Mouse (Mus musculus) heart, postnatal 10 days (tissue): ENCODE results near the gene Enc1. TPM values are rescaled to one million over a fixed set of nuclear protein-coding genes. Genes with fewer than 3 reads are reported as not detected.
A peak's percentile ranks its signal among the peaks of the same experiment; 100 is the strongest.

Source experiments
- DNase-seq, 2 experiments: peaks; one replicate each; pipeline ENCODE4 v3.0.0; 2021
- intact Hi-C: fragments of 180-260 bp; cut with DNase I; formaldehyde crosslinking; loops from one replicate; pipeline ENCODE4 v1.15.1; 2025
- total RNA-seq, 2 experiments: library from RNA; stranded (reverse); gene quantifications; 2 replicates each; pipeline ENCODE4 v1.2.3; 2021

Gene Enc1
- total RNA-seq = 10 to 100 TPM; 11.8 to 16.2 TPM

DNA sequence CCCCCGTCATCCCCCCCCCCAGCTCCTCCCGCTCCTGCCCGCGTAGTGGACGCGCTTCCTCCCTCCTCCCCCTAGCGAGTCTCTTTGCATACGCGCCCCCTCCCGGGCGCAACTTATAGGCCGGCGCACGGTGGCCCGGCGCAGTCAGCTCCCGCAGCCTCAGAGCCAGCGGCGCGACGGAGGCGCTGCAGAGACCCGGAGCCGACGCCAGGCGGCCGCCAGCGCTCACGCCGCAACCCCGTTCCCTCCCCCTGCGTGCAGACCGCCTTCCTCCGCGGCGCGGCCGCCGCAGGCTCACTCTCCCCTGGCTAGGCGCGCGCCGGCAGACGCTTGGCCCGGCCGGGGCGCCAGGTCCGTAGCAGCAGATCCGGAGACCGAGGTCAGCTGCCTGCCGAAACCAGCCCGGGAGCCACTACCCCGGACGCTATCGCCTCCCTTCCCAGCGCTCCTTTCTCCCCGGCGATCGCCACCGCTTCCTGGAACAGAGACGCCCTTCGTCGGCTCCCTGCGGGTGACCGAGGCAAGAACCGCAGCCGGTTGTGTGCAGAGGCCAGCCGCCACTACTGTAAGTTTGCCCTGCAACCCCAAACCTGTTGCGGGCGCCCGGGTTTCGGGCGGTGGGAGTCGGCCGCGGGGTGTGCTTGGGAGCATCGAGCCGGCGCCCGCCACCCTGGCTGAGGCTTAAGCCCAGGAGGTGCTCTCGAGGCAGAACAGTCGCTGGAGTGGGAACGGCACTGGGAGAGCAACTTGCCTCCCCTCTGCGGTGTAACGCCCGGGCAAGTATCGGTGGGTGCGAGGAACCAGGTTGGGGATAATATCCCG lies at the start of gene Enc1:
TSS of gene Enc1 (plus strand) at position 141 of the 822 bp plus-strand sequence.
- intact Hi-C loops = loop anchor here (2.0 to 5.0 kb wide), 6 partner anchors 54 to 616 kb away; no protein-coding TSS in a partner anchor
- DNase-seq = peak; percentile 91 to 95

DNA sequence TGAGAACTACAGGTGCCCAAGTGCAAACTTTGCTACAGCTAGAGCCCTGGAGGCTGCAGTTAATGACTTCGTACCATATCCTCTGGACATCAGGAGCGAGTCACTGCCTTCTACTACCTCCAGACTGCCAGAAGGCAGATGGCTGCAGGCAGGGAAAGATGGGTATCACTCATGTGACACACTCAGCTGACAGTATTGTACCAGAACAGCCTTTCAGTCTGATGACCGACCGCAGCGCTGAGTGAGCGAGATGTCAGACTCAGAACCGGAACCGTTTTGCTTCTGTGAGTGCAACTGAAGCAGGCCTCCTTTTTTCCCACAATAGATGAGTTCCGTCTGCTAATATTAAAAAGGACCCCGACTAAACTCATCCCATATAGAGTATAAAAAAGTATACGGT lies 48.3 kb upstream of the Enc1 start:
- intact Hi-C loops = no loop called here
- no peak for DNase-seq

DNA sequence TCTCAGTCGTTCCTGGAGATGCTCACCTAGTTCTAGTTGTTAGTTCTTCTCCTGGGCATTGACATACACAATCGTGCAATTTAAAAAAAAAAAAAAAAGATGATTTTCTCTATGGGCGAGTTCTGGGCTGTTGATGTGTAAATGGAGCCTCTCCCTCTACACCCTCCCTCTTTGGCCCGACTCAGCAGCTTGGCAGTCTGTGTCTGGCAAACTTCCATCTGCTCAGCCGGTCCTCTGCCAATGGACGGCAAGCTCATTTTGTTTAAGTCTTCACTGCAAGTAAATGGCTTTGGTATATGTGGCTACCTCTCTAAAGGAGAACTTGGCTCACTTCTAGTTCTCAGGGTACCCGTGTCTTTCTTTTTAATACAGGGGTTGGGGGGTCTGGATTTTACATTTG lies 47.5 kb upstream of the Enc1 start:
- intact Hi-C loops = no loop called here
- DNase-seq = peak; percentile 86 to 87

DNA sequence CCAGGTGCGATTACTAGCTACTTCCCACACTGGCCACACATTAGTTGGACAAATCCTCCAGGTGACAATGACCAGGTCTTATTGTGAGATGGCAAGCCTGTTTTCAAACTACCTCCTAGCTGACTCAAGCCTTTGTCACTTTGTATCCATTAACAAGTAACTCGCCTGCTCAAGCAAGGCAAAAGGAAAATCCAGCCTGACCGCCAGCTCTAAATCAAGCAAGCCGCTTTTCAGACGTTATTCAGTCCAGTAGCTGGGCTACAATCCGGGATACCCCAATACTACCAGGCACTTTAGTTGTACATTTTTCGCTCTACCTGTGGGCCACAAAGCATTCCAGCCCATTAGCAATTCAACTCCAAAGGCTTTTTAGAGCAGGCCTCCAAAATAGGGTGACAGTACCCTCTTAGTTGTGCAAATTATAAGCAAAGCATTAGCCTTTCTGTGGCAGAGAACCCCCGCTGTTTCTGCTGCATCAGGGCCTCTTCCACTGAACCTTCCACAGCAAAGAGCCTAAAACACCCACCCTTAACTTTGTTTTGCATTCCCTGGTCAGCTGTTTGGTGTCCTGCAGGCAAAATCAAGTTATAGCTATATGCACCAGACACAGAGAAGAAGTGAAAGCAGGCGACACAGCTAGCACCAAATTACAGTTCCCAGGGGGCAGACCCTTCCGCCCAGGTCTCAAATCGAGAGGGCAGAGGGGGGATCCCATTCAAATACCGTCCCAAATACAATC lies 44.5 kb upstream of the Enc1 start:
- intact Hi-C loops = no loop called here
- no peak for DNase-seq

DNA sequence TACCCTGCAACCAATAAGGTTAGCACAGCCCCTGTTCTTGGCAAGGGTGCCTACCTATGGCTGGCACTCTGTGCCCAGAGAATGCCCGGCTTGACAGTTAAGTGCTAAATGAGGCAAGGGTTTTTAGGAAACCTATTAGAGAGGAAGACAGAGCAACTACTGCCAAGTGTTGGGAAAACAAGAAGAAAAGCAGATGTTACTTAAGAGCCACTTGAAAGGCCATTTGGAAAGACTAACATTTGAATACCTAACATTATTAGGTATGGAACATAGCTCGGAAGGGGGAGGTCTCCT lies 44.0 kb upstream of the Enc1 start:
- intact Hi-C loops = no loop called here
- DNase-seq = no peak

DNA sequence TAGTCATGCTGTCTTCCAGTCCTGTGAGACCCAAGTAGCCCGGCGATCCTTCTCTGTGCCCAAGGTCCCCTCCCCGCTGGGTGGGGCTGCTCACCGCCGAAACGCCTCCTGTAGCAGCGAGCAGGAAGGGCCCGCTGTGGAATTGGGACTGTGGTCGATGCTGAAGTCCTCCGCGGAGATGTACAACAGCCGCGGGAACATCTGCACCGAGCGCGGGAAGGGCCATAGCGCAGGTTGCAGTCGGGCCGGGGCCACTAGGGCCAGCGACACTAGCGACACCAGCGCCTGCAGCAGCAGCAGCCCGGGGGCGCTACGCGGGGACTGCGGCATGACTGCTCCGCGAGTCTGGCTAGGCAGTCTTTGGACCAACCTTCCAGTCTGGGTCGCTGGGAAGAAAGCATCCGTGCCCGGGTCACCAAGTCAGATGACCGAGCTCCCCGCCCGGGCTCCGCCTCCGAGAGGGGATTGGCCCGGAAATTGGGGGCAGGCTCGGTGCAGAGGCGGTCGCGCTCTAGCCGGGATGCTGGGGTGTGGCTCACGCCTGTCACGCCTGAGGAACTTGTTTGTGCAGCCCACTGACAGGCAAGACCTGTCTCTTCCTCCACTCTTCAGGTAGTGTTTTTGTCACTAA lies 42.9 kb upstream of the Enc1 start, which contains the start of gene Hexb:
TSS of gene Hexb (minus strand) at position 426 of the 631 bp plus-strand sequence.
- intact Hi-C loops = no loop called here
- peak; percentile 95 to 96 for DNase-seq

DNA sequence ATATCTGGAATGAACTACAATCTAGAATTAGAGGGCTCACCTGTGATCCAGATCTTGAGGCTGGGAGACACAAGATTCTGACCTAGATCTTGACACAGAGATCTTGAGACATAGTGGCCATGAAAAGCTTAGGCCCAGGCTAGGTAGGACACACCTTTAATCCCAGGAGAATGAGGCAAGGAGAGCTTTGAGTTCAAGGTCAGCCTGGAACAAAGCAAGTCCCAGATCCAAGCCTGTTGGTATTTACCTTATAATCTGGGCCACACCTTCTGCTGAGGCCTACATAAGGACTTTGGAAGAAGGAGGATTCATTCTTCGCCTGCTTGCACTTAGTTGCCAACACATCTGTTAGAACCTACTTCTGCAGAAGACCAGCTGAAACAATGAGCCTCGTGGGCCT lies 41.8 kb upstream of the Enc1 start:
- intact Hi-C loops = no loop called here
- no peak for DNase-seq

DNA sequence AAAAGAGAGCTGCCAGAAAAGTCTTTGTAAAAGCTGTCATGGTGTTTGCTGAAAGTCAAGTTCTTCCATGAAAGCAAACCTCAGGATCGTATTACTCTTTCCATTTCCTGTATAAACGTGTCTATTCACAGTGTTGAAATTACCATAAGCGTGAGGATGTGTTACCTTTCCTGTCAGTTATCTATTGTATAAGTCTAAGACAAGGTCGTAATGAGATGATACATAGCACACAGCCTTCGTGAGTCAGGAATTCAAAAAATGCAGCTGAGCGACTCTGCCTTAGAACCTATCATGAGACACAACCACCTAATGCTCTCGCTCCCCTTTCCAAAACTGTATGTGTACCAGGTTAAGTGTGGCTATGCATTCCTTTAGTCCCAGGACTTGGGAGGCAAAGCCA lies 39.8 kb upstream of the Enc1 start:
- intact Hi-C loops = no loop called here
- DNase-seq = no peak

DNA sequence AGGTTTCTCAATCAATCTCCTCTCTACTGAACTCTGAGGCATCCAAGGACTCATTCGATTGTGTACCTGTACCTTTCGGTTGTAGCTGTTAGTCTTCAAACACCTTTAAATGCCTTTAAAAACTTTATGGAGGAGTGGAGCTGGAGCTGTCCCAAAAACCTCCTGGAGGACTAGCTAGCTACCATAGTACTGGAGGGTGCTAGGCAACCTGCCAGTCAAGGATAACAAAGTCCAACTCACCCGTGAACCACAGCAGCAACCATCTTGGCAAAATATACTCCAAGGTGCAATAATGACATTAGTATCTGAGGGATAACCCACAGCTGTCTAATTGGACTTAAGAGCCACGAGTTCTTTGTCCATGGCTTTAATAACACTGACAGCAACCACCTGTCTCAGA lies 39.0 kb upstream of the Enc1 start:
- intact Hi-C loops = no loop called here
- DNase-seq = no peak

DNA sequence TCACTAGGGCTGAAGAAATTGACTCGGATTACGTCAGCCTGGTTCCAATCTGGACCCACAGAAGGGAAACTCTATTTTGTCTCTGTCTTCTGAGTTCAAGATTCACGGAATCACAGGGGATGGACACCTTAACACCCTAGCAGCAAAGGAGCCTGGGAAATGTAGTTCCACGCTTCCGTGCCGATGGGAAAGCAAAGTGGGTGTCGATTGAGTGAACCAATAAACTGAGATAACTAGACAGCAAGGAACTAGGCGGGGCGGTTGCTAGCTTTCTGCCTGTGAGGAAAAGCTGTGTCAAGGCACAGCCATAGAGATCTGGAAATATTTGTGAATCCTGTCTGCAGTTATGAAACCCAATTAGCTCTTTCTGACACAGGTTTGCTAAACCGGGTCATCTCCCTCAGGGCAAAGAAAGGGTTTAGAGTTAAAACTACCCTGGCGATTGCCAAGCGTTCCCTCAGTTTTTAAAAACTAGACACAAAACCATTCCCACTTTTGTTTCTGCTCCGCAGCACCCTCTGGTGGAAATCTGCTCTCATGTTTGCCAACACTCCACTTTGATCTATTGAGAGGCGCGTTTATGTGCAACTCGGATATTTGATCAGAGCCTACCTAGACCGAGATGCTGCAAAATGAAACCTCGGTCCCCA lies 35.7 kb upstream of the Enc1 start:
- DNase-seq = peak; percentile 89 to 94
- intact Hi-C loops = no loop called here

DNA sequence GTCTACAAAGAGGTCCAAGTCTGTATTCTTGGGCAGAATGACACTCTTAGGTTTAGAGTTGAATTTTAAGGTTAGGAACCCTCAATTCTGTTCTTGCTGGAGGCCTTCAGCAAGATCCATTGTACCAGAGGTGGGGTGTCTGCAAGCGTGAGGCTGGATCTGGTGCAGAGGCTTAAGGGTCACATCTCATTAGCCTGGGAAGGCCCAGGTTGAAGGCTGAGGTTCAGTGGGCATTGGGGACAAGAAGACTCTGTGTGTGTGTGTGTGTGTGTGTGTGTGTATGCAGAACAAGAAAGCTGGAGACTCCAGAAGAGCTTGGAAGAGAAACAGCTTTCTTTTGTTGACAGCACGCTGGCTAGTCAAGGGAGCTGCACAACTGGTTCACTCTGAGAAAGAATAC lies 34.9 kb upstream of the Enc1 start:
- intact Hi-C loops = no loop called here
- no peak for DNase-seq

DNA sequence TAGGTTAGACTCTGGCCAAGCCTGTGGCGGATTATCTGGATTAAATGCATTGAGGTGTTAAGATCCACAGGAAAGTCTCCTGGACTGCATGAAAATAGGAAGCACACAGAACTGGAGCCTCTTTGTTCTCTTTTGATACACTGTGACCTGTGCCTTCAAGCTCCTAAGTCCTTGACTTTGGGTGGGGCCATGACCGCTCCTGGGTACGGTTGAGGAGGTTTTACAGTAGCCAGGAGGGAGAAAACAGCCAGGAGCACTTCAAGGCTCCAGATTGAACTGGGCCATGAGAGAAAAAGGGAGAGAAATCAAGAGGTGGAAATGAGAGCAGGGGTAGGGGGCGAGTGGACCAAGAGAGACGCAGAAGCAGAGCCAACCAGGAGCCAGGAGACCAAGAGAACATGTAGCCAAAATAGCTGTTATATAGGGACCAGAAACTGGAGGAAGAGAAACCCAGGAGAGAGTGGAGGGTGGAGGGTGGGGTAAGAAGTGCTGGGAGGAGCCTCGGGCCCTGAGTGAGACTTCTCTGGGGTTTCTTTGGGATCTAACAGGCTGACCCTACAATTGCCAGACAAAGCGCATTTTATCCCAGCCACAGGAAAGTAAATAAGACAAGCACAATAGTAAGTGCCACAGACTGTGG lies 33.3 kb upstream of the Enc1 start:
- intact Hi-C loops = no loop called here
- DNase-seq = no peak

DNA sequence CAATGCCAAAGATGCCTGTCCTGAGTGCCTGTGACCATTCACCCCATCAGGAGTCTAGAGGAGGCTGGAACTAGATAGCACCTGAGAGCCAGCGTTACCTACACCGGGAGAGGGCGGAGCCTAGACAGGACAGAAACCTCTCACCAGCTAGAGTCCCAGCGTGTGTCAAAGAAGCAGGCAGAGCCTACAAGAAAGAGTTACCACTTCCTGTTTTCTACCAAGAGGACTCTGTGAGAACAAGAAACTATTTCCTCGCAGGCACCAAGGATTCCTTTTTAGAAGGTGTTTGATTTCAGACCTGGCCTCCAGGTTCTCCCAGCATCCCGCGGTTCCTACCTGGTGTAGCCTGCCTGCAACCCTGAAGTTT lies 32.8 kb upstream of the Enc1 start:
- intact Hi-C loops = no loop called here

DNA sequence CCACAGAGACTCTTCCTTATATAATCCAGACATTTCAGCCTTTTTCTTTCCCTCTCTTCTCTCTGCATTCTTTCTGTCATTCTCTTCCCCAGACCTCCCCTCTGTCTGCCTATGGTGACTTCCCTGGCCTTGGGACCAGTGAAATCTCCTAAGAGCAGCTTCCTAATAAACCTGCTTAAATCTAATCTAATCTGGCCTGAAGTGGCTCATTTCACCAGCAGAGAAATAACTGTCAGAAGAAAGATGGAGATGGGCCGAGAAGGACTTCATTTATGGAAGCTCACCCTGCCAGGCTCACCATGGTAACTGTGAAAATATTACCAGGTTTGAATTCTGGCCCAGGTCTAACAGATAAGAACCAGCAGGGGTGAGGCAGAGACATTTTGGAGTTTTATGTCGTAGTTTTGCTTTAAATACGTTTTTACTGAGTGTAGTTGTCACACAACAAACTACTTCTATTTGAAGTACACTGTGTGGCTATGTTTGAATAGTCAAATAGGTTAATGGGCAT lies 32.4 kb upstream of the Enc1 start:
- intact Hi-C loops = no loop called here
- DNase-seq = peak; percentile 21 to 47

More for the DNA sequence above, 32.8 kb upstream of the Enc1 start:
- no peak for DNase-seq

DNA sequence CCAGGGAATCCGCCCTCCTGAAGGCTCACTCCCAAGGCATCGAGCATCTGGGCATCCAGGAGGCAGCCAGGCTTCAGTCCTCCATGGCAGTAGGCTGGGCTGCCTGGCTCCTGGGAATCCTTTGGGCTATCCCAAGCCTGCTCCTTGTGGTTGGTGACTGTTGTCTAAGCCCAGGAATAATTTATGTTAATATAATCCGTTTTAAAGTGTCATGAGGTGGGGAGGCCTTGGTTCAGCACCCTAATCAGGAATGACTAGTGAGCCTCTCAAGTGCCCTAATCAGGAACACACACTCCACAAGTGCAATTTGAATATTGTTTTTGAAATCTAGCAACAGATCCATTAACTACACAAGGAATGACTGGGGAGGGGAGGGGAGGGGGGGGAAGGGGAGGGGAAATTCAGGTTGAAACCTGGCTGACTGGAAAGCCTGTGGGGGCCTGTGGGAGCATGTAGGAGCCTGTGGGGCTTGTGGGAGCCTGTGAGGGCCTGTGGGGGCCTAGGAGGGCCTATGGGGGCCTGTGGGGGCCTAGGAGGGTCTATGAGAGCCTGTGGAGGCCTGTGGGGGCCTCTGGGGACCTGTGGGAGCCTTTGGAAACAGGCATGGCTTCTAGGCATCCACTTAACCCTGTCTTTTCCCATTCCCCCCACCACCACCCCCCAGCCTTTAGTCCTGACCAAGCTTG lies 26.2 kb upstream of the Enc1 start:
- intact Hi-C loops = no loop called here
- DNase-seq = no peak

DNA sequence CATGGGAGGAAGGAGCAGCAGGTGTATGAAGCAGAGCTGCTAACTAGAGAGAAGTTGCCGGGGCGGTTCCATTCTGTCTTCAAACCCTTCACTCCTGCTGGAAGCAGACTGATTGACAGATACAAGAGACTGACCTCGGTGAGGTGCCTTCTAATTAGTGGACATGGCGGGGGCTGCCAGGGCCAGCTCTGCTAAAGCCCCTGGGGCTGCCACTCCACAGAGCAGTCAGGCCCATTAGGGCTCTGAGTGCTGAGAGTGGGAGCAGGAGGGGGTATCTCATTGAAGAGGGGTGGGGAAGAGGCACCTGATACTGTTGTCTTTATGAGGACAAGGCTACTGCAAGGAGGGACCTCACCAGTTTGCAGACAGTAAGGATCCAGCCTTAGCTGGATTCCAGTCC lies 25.3 kb upstream of the Enc1 start:
- no peak for DNase-seq
- intact Hi-C loops = no loop called here

DNA sequence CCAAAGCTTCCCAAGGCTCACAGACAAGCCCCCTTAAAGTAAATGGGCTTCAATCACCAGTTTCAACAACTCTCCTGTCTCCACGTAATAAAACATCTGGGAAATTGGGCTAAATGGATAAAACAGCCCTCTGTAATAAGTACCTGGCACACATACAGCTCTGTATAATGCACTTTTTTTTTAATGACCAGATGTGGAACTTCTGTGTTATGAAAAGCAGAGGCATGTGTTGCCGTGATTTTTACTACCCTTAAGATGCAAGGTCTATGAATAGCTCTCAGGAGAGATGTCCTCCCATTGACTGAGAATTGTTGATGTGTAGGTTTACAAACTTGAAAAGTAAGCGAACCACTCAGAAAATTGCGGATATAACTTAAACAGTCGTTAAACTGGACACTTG lies 24.7 kb upstream of the Enc1 start:
- no peak for DNase-seq
- intact Hi-C loops = no loop called here

DNA sequence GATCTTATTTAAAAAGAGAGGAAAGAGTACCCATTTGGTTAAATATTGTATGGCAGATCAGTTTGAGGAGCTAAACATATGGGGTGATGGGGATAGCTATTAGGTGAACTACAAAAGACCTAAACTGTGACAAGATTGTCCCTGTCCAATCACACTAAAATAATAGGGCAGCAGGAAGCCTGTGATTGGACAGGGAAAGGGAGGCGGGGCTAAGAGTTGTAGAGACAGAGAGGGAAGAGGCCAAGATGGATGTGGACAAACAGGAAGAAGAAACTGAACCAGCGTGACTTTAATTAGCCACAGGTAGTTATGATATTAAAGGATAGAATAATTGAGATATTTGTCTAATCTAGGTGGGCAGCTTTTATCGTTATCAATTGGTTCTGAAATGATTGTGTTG lies 20.9 kb upstream of the Enc1 start:
- no peak for DNase-seq
- intact Hi-C loops = no loop called here

DNA sequence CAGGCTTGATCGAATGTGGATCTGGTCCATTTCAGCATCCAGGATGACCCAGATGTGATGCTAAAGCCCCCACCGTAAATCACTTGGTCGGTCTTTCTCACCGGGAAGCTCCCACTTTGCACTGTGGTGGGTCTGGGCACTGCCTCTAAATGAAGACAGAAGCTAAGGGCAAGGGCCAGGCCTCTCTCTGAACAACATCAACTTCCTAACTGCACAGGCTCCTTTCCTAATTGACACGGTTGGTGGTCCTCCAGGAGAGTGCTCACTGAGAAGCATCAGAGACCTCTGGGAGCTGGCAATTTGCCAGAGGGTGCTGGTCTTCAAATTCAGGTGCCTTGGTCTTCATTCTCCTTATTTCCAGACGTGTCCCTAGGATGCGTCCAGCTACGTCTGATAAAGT lies 17.0 kb upstream of the Enc1 start:
- no peak for DNase-seq
- intact Hi-C loops = no loop called here

DNA sequence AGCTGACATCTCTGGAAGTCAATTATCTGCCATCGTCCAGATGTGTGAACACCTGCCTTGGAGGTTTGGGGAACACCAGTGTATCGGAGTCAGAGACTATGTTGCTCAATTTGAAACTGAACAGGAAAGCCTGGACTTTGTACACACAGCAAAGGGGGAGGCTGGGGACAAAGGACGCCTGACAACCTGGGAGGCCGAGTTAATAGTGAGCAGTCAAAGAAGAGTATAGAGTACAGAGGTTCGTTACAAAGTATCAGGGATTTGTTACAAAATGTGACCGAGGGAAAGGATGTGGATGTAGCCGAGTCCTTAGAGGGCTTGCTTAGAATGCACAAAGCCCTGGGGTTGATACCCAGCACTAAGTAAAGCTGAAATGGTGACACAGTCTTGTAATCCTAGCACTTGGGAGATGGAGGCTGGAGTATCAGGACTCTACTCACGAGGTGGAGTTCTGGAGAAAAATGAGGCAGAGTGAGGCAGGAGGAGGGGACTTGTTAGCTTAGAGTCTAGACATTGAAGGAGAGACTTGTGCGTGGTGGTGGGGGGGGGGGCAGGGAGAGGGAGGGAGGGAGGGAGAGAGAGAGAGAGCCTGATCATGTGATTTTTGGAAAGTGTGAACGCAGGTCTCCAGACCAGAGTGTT lies 16.4 kb upstream of the Enc1 start:
- intact Hi-C loops = no loop called here
- DNase-seq = no peak
